Mouse (Mus musculus) CH12.LX (cell line): ENCODE data around the gene B3gnt3. TPM values are rescaled to one million over a fixed set of nuclear protein-coding genes. Genes with fewer than 3 reads are reported as not detected.

Experiments used
- DNase-seq: peaks from one replicate; pipeline ENCODE4 v3.0.0-alpha.2; 2013; ENCODE audit errors: extremely low read depth
- H3K27ac ChIP-seq: 2 replicates; pipeline ENCODE4 v1.5.1; 2012; ENCODE audit warnings: low read depth, mild to moderate bottlenecking, control low read depth, moderate library complexity; ENCODE audit not compliant: insufficient read depth
- H3K27me3 ChIP-seq: replicated peaks from 2 replicates; pipeline ENCODE3; 2012; ENCODE audit warnings: inconsistent platforms
- H3K36me3 ChIP-seq, 2 experiments: replicated peaks in 1 of 2; 2 replicates each; pipeline versions ENCODE3 to v1.6.1; 2012; ENCODE audit warnings: inconsistent platforms in 1 of 2, low read length in 1 of 2, mild to moderate bottlenecking in 1 of 2, mixed read lengths in 1 of 2, moderate library complexity in 1 of 2; ENCODE audit not compliant: control insufficient read depth in 1 of 2, insufficient read depth in 1 of 2
- H3K4me1 ChIP-seq, 2 experiments: 2 replicates each; pipeline ENCODE4 v1.6.1; 2012; ENCODE audit warnings: inconsistent platforms in 1 of 2, moderate library complexity in 1 of 2; ENCODE audit not compliant: insufficient read depth in 2 of 2, control insufficient read depth in 1 of 2
- H3K4me2 ChIP-seq: 2 replicates; pipeline ENCODE4 v1.6.1; 2012; ENCODE audit warnings: low read depth, mild to moderate bottlenecking, control low read depth; ENCODE audit not compliant: poor library complexity, insufficient read depth, severe bottlenecking
- H3K4me3 ChIP-seq, 3 experiments: fragments of 150-350 bp in 1 of 3; sonication (generic) in 1 of 3; replicated peaks in 1 of 3; 2 replicates each; pipeline versions ENCODE3 to v1.5.1; 2011 to 2012; ENCODE audit warnings: low read depth in 2 of 3, low read length in 2 of 3, mild to moderate bottlenecking in 2 of 3, moderate library complexity in 2 of 3, control low read depth in 1 of 3, improper control_type of control experiment in 1 of 3, inconsistent platforms in 1 of 3, mixed read lengths in 1 of 3; ENCODE audit not compliant: poor library complexity in 1 of 3
- H3K79me2 ChIP-seq: replicated peaks from 2 replicates; pipeline ENCODE4 v1.6.1; 2012; ENCODE audit warnings: mild to moderate bottlenecking, moderate library complexity; ENCODE audit not compliant: control insufficient read depth, poor library complexity, insufficient read depth, severe bottlenecking; ENCODE audit errors: extremely low read depth
- H3K9ac ChIP-seq: 2 replicates; pipeline ENCODE4 v1.6.1; 2012; ENCODE audit warnings: low read depth, mild to moderate bottlenecking, control low read depth, moderate library complexity; ENCODE audit not compliant: insufficient read depth
- H3K9me3 ChIP-seq: replicated peaks from 2 replicates; pipeline ENCODE3; 2012; ENCODE audit warnings: low read length, inconsistent platforms, mixed read lengths
- CHD1 ChIP-seq: IDR thresholded peaks from 2 replicates; pipeline ENCODE4 v1.6.1; 2012; ENCODE audit warnings: low read depth, low read length, improper control_type of control experiment, inconsistent platforms
- E2F4 ChIP-seq: IDR thresholded peaks from 2 replicates; pipeline ENCODE4 v1.6.1; 2011; ENCODE audit warnings: low read depth, low read length, improper control_type of control experiment; ENCODE audit not compliant: insufficient replicate concordance
- GABPA ChIP-seq: IDR thresholded peaks from 2 replicates; pipeline ENCODE4 v1.6.1; 2012; ENCODE audit warnings: low read depth, low read length, improper control_type of control experiment, inconsistent platforms; ENCODE audit not compliant: insufficient replicate concordance
- HCFC1 ChIP-seq: IDR thresholded peaks from 2 replicates; pipeline ENCODE4 v1.6.1; 2012; ENCODE audit warnings: low read depth, mild to moderate bottlenecking, inconsistent platforms, low read length, improper control_type of control experiment
- JUN ChIP-seq: IDR thresholded peaks from 2 replicates; pipeline ENCODE4 v1.6.1; 2011; ENCODE audit warnings: low read depth, mild to moderate bottlenecking, low read length, improper control_type of control experiment, moderate library complexity; ENCODE audit not compliant: insufficient read depth
- JUND ChIP-seq: conservative IDR thresholded peaks from 2 replicates; pipeline ENCODE4 v1.6.1; 2011; ENCODE audit warnings: low read depth, low read length, improper control_type of control experiment
- MAFK ChIP-seq: IDR thresholded peaks from 2 replicates; pipeline ENCODE4 v1.6.1; 2011; ENCODE audit warnings: low read length, improper control_type of control experiment; ENCODE audit not compliant: insufficient replicate concordance
- MEF2A ChIP-seq: IDR thresholded peaks from 2 replicates; pipeline ENCODE4 v1.6.1; 2014; ENCODE audit warnings: low read depth, mild to moderate bottlenecking, inconsistent platforms, low read length, improper control_type of control experiment, borderline replicate concordance
- NELFE ChIP-seq: IDR thresholded peaks from 2 replicates; pipeline ENCODE4 v1.6.1; 2011; ENCODE audit warnings: low read depth, low read length, improper control_type of control experiment
- NRF1 ChIP-seq: IDR thresholded peaks from 2 replicates; pipeline ENCODE4 v1.6.1; 2014; ENCODE audit warnings: low read depth, mild to moderate bottlenecking, inconsistent platforms, low read length, improper control_type of control experiment, moderate library complexity
- POLR2A ChIP-seq: IDR thresholded peaks from 2 replicates; pipeline ENCODE4 v1.6.1; 2011; ENCODE audit warnings: low read depth, mild to moderate bottlenecking, improper control_type of control experiment, low read length
- RCOR1 ChIP-seq: conservative IDR thresholded peaks from 2 replicates; pipeline ENCODE4 v1.6.1; 2012; ENCODE audit warnings: low read depth, mild to moderate bottlenecking, inconsistent platforms, low read length, improper control_type of control experiment
- TCF12 ChIP-seq: IDR thresholded peaks from 2 replicates; pipeline ENCODE4 v1.6.1; 2014; ENCODE audit warnings: low read depth, mild to moderate bottlenecking, inconsistent platforms, low read length, improper control_type of control experiment
- UBTF ChIP-seq: IDR thresholded peaks from 2 replicates; pipeline ENCODE4 v1.6.1; 2012; ENCODE audit warnings: low read depth, mild to moderate bottlenecking, inconsistent platforms, low read length, improper control_type of control experiment, moderate library complexity
- USF1 ChIP-seq: IDR thresholded peaks from 2 replicates; pipeline ENCODE4 v1.6.1; 2014; ENCODE audit warnings: low read depth, mild to moderate bottlenecking, inconsistent platforms, low read length, improper control_type of control experiment
- USF2 ChIP-seq: conservative IDR thresholded peaks from 2 replicates; pipeline ENCODE4 v1.6.1; 2011; ENCODE audit warnings: low read depth, low read length, improper control_type of control experiment
- dilution Hi-C: fragments of 300-500 bp; cut with MboI; formaldehyde crosslinking; loops from 2 replicates; pipeline ENCODE4 v1.14.3; 2020; ENCODE audit warnings: low sequenced_read_pairs; ENCODE audit not compliant: extremely low pct_unique_long_range_greater_than_20kb, extremely low pct_ligation_motif_present
- in situ Hi-C: fragments of 300-500 bp; cut with MboI; formaldehyde crosslinking; loops from 3 replicates; pipeline ENCODE4 v1.14.3; 2019; ENCODE audit warnings: low sequenced_read_pairs, low pct_ligation_motif_present, low pct_unique_long_range_greater_than_20kb, mixed read lengths
- polyA plus RNA-seq: library from polyadenylated mRNA; unstranded; fragments of >175 nt; gene quantifications from 2 replicates; pipeline ENCODE4 v1.2.1, GENCODE M21; 2012; ENCODE audit warnings: low read depth; ENCODE audit not compliant: insufficient read length
- total RNA-seq, 2 experiments: library from RNA; depleted of rRNA; stranded (reverse); fragments of 300-350 nt in 1 of 2; fragments of >200 nt in 1 of 2; gene quantifications; 2 replicates each; pipeline ENCODE4 v1.2.3; 2012 to 2014

B3gnt3 gene
- total and polyA plus RNA-seq, 3 experiments: 0.24 to 0.98 TPM; not detected in 1

DNA sequence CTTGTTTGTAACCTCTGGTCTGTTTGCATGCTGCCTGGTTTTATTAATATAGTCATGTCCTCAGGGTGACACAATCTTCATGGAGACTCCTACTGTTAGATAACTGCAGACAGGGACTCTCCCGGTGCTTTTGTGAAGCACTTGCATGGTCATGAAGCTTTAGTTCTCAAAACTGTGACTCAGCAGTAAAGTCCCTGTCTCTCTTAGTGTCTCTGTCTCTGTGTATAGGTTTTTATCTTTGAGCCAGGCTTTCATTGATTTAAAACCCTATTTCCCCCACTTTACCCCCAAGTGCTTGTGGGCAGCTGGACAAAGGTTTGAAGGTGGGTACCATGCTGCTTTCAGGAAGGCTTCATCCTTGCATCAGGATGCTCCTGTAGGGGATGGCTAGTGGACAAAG, 43.7 kb upstream of the B3gnt3 start:
- no peaks in the 10 kb centered on the region for H3K36me3 ChIP-seq
- no peak overlapping the region for H3K9ac ChIP-seq
- H3K79me2 ChIP-seq: no peaks in the 10 kb centered on the region
- H3K4me1 ChIP-seq: peaks cover 12 to 25% of the 10 kb centered on the region in 2 experiments; a peak in 3 of 4 replicates
- dilution Hi-C loops: no loop called here
- H3K4me2 ChIP-seq: no peak overlapping the region
- no peak overlapping the region for H3K4me3 ChIP-seq
- DNase-seq: no peak
- peaks cover 2% of the 10 kb centered on the region for H3K9me3 ChIP-seq
- TF ChIP-seq USF2: no peak
- TF ChIP-seq MAFK: peak; percentile 40; the same call in 1 of the 2 replicates
- no peaks in the 10 kb centered on the region for H3K27me3 ChIP-seq
- no peak overlapping the region for H3K27ac ChIP-seq
- in situ Hi-C loops: no loop called here

DNA sequence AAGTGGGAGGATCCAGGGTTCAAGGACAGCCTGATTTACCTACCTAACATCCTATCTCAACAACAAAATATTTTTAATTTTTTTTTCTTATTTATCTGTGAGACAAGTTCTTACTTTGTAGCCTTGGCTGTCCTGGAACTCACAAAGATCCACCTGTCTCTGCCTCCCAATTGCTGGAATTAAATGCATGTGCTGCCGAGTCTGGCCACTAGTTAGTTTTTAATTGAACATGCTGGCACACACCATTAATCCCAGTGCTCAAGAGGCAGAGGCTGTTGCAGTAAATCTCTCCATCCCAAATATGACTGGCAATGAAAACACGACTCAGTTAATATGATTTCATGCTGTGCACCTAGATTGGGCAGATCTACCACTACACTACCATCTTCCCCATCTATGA, 41.2 kb upstream of the B3gnt3 start:
- Histone ChIP-seq H3K4me1 (peaks cover 12 to 25% of the 10 kb centered on the region in 2 experiments; a peak in 3 of 4 replicates), H3K4me2 (no peak overlapping the region), H3K9ac (no peak overlapping the region), H3K27me3 (no peaks in the 10 kb centered on the region), H3K4me3 (no peak overlapping the region), H3K9me3 (no peaks in the 10 kb centered on the region), H3K27ac (no peak overlapping the region), H3K36me3 (no peaks in the 10 kb centered on the region), H3K79me2 (no peaks in the 10 kb centered on the region)
- in situ Hi-C loops (no loop called here), dilution Hi-C loops (no loop called here)
- no peak for DNase-seq
- no peak for TF ChIP-seq JUND
- no peak for TF ChIP-seq GABPA
- TF ChIP-seq E2F4: no peak
- TF ChIP-seq POLR2A: no peak

DNA sequence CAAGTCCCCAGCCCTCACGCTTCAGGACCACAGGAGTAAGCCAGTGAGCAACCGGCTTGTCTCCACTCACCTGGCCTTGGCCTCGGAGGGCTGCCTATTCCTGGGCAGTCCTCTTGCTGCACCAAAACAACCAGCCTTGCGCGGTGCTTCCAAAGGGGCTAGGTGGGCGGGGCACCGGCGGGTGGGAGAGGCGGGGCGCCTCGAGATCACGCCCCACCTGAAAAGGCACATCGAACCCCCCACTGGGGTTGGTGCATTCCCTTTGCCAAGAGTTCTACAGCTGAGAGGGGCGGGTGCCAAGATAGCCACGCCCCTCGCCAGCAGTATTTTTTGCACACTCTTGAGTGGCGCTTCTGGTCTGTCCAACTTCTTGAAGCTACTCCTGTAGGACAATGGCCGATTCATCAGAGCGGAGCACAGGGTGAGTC, 40.1 kb upstream of the B3gnt3 start:
- in situ Hi-C loops (no loop called here), dilution Hi-C loops (no loop called here)
- TF ChIP-seq JUN: no peak
- no peak for TF ChIP-seq HCFC1
- no peak for TF ChIP-seq TCF12
- no peak for TF ChIP-seq UBTF
- no peak for TF ChIP-seq RCOR1
- TF ChIP-seq CHD1: no peak
- TF ChIP-seq MEF2A: no peak
- TF ChIP-seq NRF1: no peak
- TF ChIP-seq NELFE: no peak
- TF ChIP-seq USF1: no peak
- DNase-seq: no peak
- H3K4me1 ChIP-seq: peaks cover 12 to 25% of the 10 kb centered on the region in 2 experiments; a peak in 3 of 4 replicates
- H3K27ac ChIP-seq: no peak overlapping the region
- no peaks in the 10 kb centered on the region for H3K79me2 ChIP-seq
- no peak overlapping the region for H3K4me3 ChIP-seq
- no peaks in the 10 kb centered on the region for H3K27me3 ChIP-seq
- H3K9ac ChIP-seq: no peak overlapping the region
- no peak overlapping the region for H3K4me2 ChIP-seq
- H3K9me3 ChIP-seq: no peaks in the 10 kb centered on the region
- no peaks in the 10 kb centered on the region for H3K36me3 ChIP-seq
